Mouse (Mus musculus): ENCODE data around the gene Tma7. TPM values are rescaled to one million over a fixed set of nuclear protein-coding genes. Genes with fewer than 3 reads are reported as not detected.

Tma7 gene
- total RNA-seq, 1 experiment from 2014 or later = 126 TPM

DNA sequence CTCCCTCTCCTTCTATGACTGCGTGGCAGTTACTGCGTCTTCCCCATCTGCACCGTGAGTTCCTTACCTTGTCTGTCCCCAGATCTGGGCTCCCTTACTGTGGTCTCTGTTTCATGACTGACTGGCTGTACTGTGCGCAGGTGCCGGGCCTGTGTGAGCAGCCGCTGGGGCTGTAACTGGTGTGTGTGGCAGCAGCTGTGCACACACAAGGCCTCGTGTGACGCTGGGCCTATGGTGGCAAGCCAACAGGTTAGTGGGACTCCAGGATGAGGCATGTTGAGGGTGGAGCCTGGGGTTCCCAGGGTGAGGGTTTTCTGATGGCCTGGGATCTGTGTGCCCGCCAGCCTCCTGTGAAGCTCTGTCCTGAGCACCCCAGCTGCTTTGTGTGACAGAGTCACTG, 21.7 kb upstream of the Tma7 start:
- ATAC-seq (replicated peaks; ENCODE audit: low read depth, poor library complexity, severe bottlenecking) = no peak

DNA sequence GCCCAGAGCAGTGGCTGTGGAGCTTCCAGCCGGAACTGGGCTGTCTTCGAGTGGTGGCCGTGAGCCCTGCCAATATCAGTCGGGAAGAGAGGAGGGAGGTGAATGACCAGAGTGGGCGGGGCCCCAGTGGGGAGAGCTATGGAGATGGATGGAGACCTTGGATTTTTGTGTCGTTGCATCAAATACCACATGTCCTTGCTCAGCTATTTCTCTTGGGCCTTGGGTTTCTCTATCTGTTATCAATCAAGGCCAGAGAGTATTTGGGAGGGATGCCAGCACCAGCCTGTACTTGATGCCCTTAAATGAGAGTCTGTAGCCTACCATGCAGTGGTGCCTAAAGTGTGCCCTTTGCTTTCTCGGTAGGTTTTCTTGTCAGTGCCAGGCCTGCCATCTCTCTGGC, 20.9 kb upstream of the Tma7 start:
- no peak for ATAC-seq (replicated peaks; ENCODE audit: low read depth, poor library complexity, severe bottlenecking)

DNA sequence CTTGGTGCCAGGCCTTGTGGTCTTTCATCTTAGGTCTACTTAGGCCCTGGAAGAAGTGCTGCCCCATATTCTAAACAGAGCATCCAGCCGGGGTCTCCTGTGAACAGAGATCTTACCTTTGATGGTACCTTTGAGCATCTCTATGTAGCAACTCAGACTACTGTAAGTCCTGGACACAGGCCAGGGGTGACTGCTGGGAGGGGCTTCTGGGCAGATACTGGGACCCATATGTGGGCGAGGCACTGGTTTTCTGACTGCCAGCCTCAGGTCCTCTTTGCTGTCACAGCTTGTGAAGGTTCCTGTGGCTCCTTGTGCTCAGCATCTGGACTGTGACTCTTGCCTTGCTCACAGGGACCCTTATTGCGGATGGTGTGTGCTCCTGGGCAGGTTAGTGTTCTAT, 20.2 kb upstream of the Tma7 start:
- no peak for ATAC-seq (replicated peaks; ENCODE audit: low read depth, poor library complexity, severe bottlenecking)

DNA sequence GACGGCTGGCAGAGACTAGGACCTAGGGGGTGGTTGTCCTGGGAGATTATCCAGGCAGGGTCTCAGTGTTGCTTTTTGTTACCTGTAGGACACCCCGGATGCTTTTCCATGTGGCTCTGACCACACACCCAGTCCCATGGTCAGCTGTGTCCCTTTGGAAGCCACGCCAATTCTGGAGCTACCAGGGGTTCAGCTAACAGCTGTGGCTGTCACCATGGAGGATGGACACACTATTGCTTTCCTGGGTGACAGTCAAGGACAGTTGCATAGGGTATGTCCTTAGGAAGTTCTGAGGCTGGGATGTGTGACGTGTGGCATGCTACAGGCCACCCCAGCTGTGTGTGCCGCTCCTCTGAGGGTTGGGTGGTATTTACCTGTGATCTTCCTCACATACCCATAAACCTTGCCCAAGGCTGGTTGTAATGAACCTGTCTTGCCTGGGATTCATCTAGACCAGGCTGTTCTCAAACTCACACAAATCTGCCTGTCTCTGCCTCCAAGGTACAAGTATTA, 19.6 kb upstream of the Tma7 start:
- no peak for ATAC-seq (replicated peaks; ENCODE audit: low read depth, poor library complexity, severe bottlenecking)

DNA sequence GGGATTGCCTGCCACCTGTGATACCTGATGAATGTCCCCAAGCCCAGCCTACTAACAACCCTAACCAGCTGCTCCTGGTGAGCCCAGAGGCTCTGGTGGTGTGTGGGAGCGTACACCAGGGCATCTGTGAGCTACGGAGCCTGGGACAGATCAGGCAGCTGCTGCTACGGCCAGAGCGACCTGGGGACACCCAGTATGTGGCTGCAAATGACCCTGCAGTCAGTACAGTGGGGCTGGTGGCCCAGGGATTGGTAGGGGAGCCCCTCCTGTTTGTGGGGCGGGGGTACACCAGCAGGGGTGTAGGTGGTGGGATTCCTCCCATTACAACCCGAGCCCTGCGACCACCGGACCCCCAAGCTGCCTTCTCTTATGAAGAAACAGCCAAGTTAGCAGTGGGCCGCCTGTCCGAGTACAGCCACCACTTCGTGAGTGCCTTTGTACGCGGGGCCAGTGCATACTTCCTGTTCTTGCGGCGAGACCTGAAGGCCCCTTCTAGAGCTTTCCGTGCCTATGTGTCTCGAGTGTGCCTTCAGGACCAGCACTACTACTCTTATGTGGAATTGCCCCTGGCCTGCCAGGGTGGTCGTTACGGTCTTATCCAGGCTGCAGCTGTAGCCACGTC, 18.0 kb upstream of the Tma7 start:
- ATAC-seq (replicated peaks; ENCODE audit: low read depth, poor library complexity, severe bottlenecking) = peak; percentile 37; the same call in 1 of the 2 replicates

DNA sequence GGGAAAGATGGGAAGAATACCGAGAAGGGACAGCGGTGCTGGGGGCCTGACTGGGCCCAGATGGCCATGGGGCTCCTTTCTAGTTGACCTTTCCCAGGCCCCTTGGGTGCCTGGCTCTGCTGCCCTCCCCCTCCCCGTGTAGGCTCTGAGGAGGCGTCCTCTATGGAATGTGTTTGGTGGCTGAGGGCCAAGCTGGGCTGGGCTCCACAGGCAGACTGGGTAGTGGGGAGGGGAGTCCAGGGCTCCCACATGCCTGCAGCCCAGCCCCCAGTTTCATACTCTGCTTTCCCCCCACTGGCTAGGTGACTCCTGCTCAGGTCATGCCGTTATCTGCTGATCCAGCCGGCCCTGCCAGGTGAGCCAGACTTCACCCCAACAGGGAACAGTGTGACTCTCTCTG, 16.6 kb upstream of the Tma7 start:
- no peak for ATAC-seq (replicated peaks; ENCODE audit: low read depth, poor library complexity, severe bottlenecking)

DNA sequence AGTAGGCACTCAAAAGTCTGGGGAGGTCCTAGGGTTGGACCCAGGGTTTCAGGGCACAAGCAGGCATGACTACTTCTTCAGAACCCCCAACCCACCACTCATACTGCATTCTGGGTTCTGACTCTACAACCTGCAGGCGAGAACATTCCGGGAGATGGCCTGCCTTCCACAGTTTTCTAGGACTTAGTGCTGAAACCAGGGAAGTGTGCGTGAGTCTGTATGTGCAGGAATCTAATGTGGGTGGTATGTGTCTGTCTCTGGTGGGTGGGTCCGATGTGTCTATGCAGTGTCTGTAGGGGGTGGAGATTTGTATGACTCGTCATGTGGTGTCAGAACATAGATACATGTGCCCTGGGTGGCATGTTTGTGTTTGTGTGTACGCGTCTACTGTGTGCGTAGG, 16.0 kb upstream of the Tma7 start:
- no peak for ATAC-seq (replicated peaks; ENCODE audit: low read depth, poor library complexity, severe bottlenecking)

DNA sequence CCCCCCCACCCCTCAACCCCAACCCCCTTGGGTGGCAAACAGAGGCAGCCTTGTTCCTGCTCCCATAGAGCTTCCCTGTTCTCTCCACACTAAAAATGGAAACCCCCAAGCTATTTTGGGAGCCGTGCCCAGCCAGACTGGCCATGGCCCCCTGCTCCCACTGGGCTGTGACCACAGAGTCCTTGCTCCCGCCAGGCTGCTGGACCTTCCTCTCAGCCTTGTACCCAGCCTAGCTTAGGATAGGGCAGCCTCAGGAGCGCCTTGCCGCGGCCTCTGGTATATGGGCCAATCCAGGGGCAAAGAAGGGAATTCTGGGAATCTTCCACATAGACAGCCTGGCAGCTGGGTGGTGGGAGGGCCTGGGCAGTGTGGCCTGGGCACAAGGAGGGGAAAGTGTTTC, 15.4 kb upstream of the Tma7 start:
- no peak for ATAC-seq (replicated peaks; ENCODE audit: low read depth, poor library complexity, severe bottlenecking)

DNA sequence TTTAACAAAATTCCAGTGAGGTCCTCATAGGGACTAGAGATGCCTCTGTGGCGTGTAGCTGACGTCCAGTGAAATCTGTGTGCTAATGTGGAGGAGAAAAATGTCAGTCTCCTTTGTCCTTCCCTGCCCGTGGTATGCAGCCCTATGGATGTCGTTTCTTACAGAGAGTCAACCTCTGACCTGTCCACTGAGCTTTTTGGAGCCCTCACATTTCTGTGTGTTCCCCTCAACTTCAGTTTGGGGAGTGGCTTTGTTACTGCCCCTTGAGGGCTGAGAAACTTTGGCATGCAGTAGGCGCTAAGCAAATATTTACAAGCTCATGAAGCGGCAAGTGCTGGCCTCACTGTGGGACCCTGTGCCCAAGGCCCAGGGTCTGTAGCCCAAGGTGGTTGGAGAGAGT, 14.9 kb upstream of the Tma7 start:
- no peak for ATAC-seq (replicated peaks; ENCODE audit: low read depth, poor library complexity, severe bottlenecking)

DNA sequence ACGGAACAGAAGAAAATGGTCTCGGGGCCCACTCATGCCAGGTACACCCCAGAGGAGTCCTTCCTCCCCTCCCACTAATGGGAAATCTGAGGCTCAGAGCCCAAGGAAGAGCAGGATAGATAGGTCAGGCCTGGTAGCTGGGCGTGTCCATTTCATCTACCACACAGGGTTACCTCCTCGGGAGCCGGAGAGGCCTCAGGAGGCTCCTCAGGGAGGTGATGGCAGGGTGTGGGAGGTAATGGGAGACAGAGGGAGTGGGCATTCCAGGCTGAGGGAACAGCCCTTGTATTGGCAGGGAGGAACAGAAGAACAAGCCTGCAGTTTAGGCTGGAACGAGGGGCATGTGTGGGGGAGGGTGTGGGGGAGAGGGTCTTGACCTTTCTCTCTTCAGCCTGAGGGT, 14.5 kb upstream of the Tma7 start:
- no peak for ATAC-seq (replicated peaks; ENCODE audit: low read depth, poor library complexity, severe bottlenecking)

DNA sequence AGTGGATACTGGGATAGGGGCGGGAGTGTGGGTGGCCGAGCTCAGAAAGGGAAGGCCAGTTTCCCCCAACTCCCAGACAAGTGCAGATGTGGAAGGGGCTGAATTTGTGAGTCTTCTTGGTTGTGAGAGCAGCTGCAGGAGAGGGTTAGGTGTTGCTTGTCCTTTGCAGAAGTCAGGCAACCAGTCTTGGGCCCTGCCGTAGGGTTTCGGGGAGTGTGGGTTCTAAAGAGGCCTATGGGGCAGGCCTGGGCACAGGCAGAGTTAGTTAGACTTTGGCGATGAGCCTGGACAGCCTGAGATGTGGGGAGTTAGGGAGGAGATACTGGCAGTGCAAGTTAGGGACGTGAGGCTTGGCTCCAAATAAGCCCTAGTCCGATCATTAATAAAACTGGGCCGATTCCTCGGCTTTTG, 13.9 kb upstream of the Tma7 start:
- ATAC-seq (replicated peaks; ENCODE audit: low read depth, poor library complexity, severe bottlenecking) = no peak

DNA sequence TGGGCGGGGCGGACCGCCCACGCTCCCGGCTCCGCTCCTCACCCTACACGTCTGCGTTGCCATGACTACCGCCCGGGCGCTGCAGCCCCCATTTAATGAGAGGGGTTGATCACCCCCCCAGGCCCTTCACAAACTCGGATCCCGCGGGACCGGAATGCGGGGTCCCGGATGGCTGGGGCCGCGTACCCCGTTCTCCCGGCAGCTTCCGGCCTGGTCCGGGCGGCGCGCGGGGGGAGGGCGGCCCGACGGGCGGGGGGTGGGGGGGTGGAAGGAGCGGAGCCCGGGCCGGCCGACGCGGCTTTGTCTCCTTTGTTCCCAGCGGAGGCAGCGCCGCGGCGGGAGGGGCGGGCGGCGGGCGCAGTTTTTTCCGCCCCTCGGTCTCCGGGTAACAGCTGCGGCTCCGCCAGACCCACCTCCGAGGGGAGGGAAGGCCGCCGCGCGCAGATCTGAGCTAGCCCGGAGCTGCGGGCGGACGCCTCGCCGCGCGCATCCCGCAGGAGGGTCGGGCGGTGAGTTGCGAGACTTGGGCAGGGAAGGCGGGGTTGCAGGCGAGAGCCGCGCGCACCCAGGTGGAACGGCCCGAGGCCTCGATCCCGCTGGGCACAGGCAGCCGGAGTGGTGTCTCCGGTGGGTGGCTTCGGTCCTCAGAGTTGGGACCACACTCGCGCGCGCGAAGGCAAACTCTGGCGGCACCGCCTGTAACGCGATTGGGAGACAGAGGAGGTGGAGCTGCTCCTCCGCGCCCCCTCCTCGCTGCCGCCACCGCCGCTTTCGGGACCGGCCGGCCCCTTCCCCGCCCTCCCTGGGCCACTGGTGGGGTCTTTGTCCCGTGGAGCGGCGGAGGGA, 13.0 kb upstream of the Tma7 start, which contains the start of gene Plxnb1:
Gene Plxnb1, plus strand, starts transcription at position 253 of the 846 bp plus-strand sequence.
- peak; percentile 51 for ATAC-seq (replicated peaks; ENCODE audit: low read depth, poor library complexity, severe bottlenecking)

DNA sequence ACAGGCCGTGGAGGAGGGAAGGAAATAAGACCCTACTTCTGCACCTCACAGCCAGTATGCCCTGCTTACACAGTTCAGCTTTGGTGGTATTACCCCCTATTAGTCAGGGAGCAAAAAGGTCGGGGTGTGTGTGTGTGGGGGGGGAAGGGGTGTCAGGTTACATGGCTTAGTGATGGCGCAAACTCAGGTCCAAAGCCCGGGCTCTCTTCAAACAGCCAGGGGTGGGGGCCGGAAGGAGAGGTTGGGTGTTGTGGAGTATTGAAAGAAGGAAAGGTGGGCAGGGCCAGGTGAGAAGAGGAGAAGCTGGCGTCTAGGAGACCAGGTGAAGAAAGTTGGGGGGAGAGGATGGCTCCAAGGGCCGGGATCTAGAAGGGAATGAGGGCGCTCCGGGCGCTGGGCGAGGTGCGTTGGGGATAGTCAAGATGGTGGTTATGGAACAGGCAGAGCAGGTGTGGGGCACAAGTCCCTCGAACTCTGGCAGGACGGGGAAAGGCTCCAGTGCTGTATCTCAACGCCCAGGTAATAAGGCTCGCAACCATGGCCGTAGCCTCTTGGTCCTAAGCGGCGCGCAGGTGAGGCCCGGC, 12.3 kb upstream of the Tma7 start:
- peak; percentile 17; the same call in 1 of the 2 replicates for ATAC-seq (replicated peaks; ENCODE audit: low read depth, poor library complexity, severe bottlenecking)

DNA sequence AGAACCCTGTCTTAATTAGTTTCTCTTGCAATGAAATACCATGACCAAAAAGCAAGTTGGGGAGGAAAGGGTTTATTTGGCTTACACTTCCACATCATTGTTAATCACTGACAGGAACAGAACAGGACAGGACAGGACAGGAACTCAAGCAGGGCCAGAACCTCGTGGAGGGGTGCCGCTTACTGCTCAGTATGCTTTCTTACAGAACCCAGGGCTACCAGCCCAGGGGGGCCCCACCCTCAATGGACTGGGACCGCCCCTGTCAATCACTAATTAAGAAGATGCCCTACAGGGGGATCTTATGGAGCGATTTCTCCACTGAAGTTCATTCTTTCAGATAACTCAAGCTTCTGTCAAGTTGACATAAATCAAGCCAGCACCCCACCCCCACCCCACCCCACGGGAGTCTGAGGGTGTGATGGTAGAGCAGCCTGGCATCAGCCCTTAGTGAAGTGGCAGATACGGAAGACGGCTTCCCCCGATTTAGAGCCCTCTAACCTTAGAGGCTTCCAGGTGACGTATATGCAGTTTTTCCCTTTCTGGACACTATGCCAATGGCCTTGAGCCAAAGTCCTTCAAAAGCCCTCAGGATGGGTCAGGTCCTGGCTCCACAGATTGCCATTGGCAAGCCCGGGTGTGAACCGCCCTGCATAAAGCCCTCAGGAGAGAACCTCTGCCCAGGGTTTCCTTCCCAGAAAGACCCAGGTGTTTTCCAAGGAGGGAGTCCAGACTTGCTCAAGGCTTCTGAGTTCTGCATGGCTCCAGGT, 11.6 kb upstream of the Tma7 start:
- no peak for ATAC-seq (replicated peaks; ENCODE audit: low read depth, poor library complexity, severe bottlenecking)

DNA sequence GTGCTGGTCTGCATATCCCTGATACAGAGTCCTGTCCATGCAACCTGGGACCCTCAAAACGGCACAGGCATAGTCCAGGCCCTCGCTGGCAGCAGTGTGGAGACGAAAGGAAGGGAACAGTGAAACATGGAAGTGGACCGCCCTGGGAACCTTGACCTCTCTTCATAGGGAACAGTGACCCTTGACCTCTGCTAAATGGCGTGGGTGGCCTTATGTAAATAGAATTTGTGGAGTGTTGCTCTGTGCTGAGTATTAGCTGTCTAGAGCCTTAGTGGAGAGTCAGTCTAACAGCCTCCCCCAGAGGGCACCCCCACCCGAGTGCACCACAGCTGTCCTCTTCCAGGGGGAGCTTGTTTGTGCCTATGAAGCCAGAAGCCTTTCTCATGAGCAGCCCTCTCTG, 10.4 kb upstream of the Tma7 start:
- ATAC-seq (replicated peaks; ENCODE audit: low read depth, poor library complexity, severe bottlenecking) = no peak

DNA sequence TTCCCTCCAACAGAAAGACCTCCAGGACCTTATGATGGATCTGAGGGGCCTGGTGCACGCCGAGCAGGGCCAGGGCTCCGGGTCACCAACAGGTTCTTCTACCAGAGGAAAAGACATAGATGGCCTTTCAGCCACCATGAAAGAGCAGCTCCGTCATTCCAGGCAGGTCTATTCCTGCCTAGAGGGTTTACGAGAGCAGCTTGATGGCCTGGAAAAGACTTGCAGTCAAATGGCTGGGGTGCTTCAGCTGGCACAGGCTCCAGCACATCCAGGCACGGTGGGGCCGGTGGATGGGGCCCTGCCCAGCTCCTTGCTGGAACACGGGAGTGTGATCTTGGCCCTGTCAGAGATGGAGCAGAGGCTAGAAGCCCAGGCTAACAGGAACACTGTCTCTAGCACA, 9.4 kb upstream of the Tma7 start:
- ATAC-seq (replicated peaks; ENCODE audit: low read depth, poor library complexity, severe bottlenecking) = no peak

DNA sequence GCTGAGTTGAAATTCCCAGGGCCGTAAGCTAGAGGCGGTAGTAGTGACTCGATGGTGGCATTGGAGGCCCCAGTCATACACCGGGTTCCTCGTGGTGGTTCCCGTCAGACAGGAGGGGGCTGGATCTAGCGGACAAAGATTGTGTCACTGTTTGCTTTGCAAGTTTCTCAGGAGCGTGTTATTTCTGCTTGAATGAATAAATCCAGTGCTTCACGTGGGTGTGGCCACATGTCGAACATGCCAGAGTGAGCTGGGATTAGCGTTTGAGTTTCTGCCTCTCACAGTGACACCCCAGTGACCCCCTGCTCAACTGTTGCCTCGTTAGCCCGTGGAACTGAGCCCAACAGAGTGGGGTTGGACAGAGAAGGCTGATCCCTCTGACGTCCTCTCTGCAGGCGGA, 8.1 kb upstream of the Tma7 start:
- ATAC-seq (replicated peaks; ENCODE audit: low read depth, poor library complexity, severe bottlenecking) = no peak

DNA sequence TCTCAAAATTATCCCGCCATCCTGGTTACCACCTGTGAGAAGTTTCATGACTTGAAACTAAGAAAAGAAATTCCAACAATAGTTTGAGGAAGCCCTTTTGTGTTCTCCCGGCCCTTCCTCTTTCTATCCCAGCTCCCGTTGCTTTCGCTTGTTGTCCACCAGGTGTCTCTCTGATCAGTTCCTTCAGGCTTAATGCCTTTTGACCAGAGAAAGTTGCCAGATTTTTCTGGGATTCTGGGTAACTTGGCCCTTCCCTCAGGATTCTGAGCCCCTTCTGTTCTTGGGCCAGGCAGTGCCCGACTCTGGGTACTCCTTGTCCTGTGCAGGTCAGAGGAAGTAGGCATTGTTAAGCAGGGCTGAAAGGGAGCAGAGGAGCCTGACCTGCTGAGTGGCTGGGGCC, 5.6 kb upstream of the Tma7 start:
- ATAC-seq (replicated peaks; ENCODE audit: low read depth, poor library complexity, severe bottlenecking) = no peak

DNA sequence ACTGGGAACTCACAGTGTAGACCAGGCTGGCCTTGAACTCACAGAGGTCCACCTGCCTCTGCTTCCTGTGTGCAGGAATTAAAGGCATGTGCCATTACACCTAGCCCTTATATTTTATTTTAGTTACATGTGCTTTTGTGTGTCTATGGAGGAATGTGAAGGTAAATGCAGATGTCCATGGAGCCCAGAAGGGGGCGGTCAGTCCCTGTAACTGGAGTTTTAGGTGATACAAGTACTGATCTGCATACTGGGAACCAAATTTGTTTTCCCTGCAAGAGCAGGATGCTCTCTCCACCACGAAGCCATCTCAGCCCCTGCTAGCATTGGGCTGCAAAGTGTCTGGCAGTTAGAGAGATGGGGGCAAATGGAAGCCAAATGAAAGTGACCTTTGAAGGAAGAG, 2.5 kb upstream of the Tma7 start:
- no peak for ATAC-seq (replicated peaks; ENCODE audit: low read depth, poor library complexity, severe bottlenecking)

DNA sequence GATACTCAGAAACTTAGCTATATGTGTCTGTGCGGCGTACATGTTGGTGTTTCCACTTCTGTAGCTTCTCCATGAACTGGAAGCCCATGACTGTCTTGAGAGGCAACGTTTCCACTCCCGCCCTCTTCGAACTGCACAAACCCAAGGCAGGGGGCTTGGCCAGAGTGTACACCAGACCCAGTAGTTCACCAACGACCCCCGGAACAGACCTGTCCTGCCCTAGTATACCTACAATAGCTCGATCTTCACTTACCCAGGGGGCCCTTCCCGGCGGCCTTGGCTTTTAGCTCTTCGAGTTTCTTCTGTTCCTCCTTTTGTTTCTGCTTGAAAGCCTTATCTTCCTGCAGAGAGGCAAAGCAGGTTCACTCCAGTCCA, 651 bp downstream of the Tma7 start:
- no peak for ATAC-seq (replicated peaks; ENCODE audit: low read depth, poor library complexity, severe bottlenecking)

DNA sequence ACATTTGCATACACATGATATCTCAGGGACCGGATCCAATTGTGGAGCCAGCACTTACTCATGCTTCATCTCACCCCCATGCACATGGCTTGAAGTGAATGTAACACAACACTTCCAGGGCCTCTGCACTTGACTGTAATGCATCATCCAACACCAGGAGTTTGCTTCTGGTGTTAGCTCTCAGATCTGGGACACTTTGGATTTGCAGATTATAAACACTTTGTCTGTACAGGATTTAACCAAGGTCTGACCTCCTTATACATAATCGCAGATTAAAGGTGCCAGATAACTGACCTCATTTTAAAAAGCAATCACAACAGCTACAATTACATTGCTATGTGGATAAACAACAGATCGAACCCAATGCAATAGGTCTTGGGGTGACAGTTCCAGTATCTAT, 1.9 kb downstream of the Tma7 start:
- ATAC-seq (replicated peaks; ENCODE audit: low read depth, poor library complexity, severe bottlenecking) = no peak
